Mouse (Mus musculus): ENCODE measurements around the gene Prl7a1.

Prl7a1 gene

DNA sequence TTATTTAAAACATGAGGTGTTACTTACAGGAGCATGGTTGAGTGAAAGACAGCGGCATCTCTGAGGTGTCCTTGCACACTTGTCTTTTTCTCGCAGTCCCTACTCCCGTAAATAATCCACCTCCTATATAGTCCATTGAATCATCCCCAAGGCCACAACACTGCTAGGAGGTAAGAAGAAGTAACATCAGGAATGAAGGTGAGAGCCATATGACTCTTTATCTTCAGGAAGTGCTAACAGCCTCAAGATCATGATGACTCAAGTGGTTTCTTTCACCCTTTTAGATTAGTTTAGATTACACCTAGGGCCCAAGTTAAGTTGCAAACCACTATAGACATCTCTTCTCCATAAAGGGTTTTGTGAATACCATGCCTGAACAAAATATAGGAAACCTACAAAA is at the start of gene Prl7a1:
Prl7a1 (minus strand) TSS at position 101 of the 400 bp plus-strand sequence.
- ATAC-seq (ENCODE audit: insufficient number of reproducible peaks, low FRiP score, low TSS enrichment), result no peak

DNA sequence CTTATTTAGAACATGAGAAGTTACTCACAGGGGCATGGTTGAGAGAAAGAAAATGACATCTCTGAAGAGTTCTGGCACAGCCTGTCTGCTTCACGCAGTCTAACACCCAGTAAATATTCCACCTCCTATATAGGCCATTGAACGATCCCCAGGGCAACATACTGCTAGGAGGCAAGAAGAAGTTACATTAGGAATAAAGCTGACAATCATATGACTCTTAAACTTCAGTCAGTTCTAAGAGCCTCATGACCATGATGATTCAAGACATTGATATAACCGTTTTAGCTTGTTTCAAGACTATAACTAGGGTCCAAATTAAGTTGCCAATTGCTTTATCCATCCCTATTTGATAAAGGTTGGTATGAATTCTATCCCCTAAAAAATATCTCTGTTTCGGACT is 25.6 kb upstream of the Prl7a1 start, which contains the start of gene Prl7a2:
Prl7a2 (minus strand) TSS at position 101 of the 400 bp plus-strand sequence.
- no peak for ATAC-seq (ENCODE audit: insufficient number of reproducible peaks, low FRiP score, low TSS enrichment)

DNA sequence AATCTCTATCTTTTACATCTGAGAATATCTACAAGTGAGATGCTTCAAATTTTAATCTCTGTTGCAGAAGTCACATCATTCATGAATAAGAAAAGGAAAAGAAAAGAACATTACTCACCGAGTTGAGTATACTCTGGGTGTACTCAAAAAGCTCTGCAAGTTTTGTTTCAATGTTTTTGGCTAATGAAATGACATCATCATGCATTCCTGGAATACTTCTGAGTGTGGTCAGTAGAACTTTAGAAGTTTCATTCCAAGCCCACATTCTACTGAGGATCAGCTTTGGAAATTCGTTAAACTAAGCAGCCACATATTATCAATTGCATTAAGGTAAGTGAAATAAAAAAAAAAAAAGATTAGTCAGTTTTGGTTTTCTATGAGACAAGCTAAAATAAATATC is 18.5 kb upstream of the Prl7a1 start:
- ATAC-seq (ENCODE audit: insufficient number of reproducible peaks, low FRiP score, low TSS enrichment), result no peak

DNA sequence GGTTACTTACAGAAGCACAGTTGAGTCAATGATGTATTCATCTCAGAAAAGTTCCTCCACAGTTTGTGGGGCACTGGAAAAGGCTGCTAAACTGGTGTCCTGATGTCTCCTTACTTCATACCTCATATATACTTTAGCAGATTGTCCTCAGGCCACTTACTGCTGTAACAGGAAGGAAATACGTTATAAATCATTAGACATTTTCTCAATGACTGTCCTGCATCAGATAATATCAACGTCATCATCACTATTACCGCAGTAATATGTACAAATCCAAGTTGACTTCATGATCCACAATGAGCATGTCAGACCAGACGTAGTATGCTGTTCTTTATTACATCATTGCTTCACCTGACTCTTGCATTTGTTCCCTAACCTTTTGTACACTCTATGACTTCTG is 31.8 kb downstream of the Prl7a1 start, which contains the start of gene Prl7b1:
Prl7b1 (minus strand) TSS at position 101 of the 400 bp plus-strand sequence.
- ATAC-seq (ENCODE audit: insufficient number of reproducible peaks, low FRiP score, low TSS enrichment), result no peak
